Mouse (Mus musculus) MEL (cell line): ENCODE results near the gene Gabbr2. TPM values are rescaled to one million over a fixed set of nuclear protein-coding genes. Genes with fewer than 3 reads are reported as not detected.

Source experiments
- DNase-seq: peaks from one replicate; pipeline ENCODE4 v3.0.0; 2011; ENCODE audit warnings: low read depth, low spot score
- H3K27ac ChIP-seq: 2 replicates; pipeline ENCODE4 v1.5.1; 2012; ENCODE audit warnings: low read depth, mild to moderate bottlenecking, control low read depth, low read length, moderate library complexity; ENCODE audit not compliant: control insufficient read depth
- H3K27me3 ChIP-seq, 2 experiments: fragments of 150-350 bp in 1 of 2; sonication (generic) in 1 of 2; 2 replicates each; pipeline ENCODE4 v1.6.1; 2012; ENCODE audit warnings: low read length in 2 of 2, mild to moderate bottlenecking in 2 of 2, improper control_type of control experiment in 1 of 2, moderate library complexity in 1 of 2; ENCODE audit not compliant: insufficient read depth in 2 of 2, control insufficient read depth in 1 of 2
- H3K36me3 ChIP-seq, 2 experiments: 2 replicates each; pipeline ENCODE4 v1.6.1; 2012 to 2014; ENCODE audit warnings: low read length in 2 of 2, improper control_type of control experiment in 1 of 2, inconsistent platforms in 1 of 2, mild to moderate bottlenecking in 1 of 2; ENCODE audit not compliant: insufficient read depth in 2 of 2, control insufficient read depth in 1 of 2
- H3K4me1 ChIP-seq, 2 experiments: fragments of 150-350 bp in 1 of 2; sonication (generic) in 1 of 2; 2 replicates each; pipeline ENCODE4 v1.6.1; 2012; ENCODE audit warnings: low read length in 2 of 2, improper control_type of control experiment in 1 of 2, mild to moderate bottlenecking in 1 of 2; ENCODE audit not compliant: insufficient read depth in 2 of 2, control insufficient read depth in 1 of 2
- H3K4me3 ChIP-seq, 2 experiments: fragments of 150-350 bp in 1 of 2; sonication (generic) in 1 of 2; 2 replicates each; pipeline ENCODE4 v1.5.1; 2012; ENCODE audit warnings: low read depth in 2 of 2, low read length in 2 of 2, mild to moderate bottlenecking in 2 of 2, moderate library complexity in 2 of 2, control low read depth in 1 of 2, improper control_type of control experiment in 1 of 2; ENCODE audit not compliant: control insufficient read depth in 1 of 2, insufficient read depth in 1 of 2
- H3K79me2 ChIP-seq: 2 replicates; pipeline ENCODE4 v1.6.1; 2012; ENCODE audit warnings: mild to moderate bottlenecking, low read length, moderate library complexity; ENCODE audit not compliant: control insufficient read depth, poor library complexity, insufficient read depth
- H3K9ac ChIP-seq: 2 replicates; pipeline ENCODE4 v1.6.1; 2012; ENCODE audit warnings: low read depth, mild to moderate bottlenecking, control low read depth, low read length, moderate library complexity; ENCODE audit not compliant: control insufficient read depth, poor library complexity, severe bottlenecking
- H3K9me3 ChIP-seq: fragments of 150-350 bp; sonication (generic); replicated peaks from 2 replicates; pipeline ENCODE4 v1.6.1; 2012; ENCODE audit warnings: mild to moderate bottlenecking, low read length, improper control_type of control experiment, moderate library complexity; ENCODE audit not compliant: insufficient read depth
- CHD2 ChIP-seq: IDR thresholded peaks from 2 replicates; pipeline ENCODE4 v1.6.1; 2011; ENCODE audit warnings: low read length, improper control_type of control experiment
- CTCF ChIP-seq, 3 experiments: IDR thresholded peaks in 2 of 3; conservative IDR thresholded peaks in 1 of 3; 2 replicates each; pipeline ENCODE4 v1.5.1; 2011 to 2012; ENCODE audit warnings: low read length in 3 of 3, low read depth in 2 of 3, mild to moderate bottlenecking in 2 of 3, improper control_type of control experiment in 1 of 3, inconsistent platforms in 1 of 3, mixed read lengths in 1 of 3, moderate library complexity in 1 of 3; ENCODE audit not compliant: control insufficient read depth in 1 of 3, insufficient read depth in 1 of 3, poor library complexity in 1 of 3, severe bottlenecking in 1 of 3
- E2F4 ChIP-seq: IDR thresholded peaks from 2 replicates; pipeline ENCODE4 v1.6.1; 2011; ENCODE audit warnings: low read depth, low read length, improper control_type of control experiment, borderline replicate concordance
- ELF1 ChIP-seq: IDR thresholded peaks from 2 replicates; pipeline ENCODE4 v1.6.1; 2014; ENCODE audit warnings: low read depth, mild to moderate bottlenecking, inconsistent platforms, low read length, improper control_type of control experiment, moderate library complexity
- EP300 ChIP-seq, 2 experiments: IDR thresholded peaks; 2 replicates each; pipeline ENCODE4 v1.6.1; 2011; ENCODE audit warnings: improper control_type of control experiment in 2 of 2, low read length in 2 of 2, low read depth in 1 of 2, mild to moderate bottlenecking in 1 of 2
- ETS1 ChIP-seq: IDR thresholded peaks from 2 replicates; pipeline ENCODE4 v1.6.1; 2012; ENCODE audit warnings: low read depth, mild to moderate bottlenecking, inconsistent platforms, low read length, improper control_type of control experiment, moderate library complexity
- GABPA ChIP-seq: IDR thresholded peaks from 2 replicates; pipeline ENCODE4 v1.6.1; 2012; ENCODE audit warnings: low read depth, mild to moderate bottlenecking, inconsistent platforms, low read length, improper control_type of control experiment, moderate library complexity
- GATA1 ChIP-seq: IDR thresholded peaks from 2 replicates; pipeline ENCODE4 v1.6.1; 2011; ENCODE audit warnings: low read depth, low read length, improper control_type of control experiment
- HCFC1 ChIP-seq: IDR thresholded peaks from 2 replicates; pipeline ENCODE4 v1.6.1; 2012; ENCODE audit warnings: low read depth, mild to moderate bottlenecking, inconsistent platforms, low read length, improper control_type of control experiment, moderate library complexity
- JUND ChIP-seq: IDR thresholded peaks from 2 replicates; pipeline ENCODE4 v1.6.1; 2011; ENCODE audit warnings: low read depth, mild to moderate bottlenecking, improper control_type of control experiment, low read length
- MAX ChIP-seq: IDR thresholded peaks from 2 replicates; pipeline ENCODE4 v1.6.1; 2011; ENCODE audit warnings: low read length, improper control_type of control experiment
- MAZ ChIP-seq: IDR thresholded peaks from 2 replicates; pipeline ENCODE4 v1.6.1; 2012; ENCODE audit warnings: low read depth, mild to moderate bottlenecking, inconsistent platforms, low read length, improper control_type of control experiment
- MXI1 ChIP-seq: IDR thresholded peaks from 2 replicates; pipeline ENCODE4 v1.6.1; 2011; ENCODE audit warnings: mild to moderate bottlenecking, low read depth, low read length, improper control_type of control experiment
- MYB ChIP-seq: IDR thresholded peaks from 2 replicates; pipeline ENCODE4 v1.6.1; 2011; ENCODE audit warnings: mild to moderate bottlenecking, low read depth, low read length, improper control_type of control experiment
- MYC ChIP-seq: IDR thresholded peaks from 2 replicates; pipeline ENCODE4 v1.6.1; 2011; ENCODE audit warnings: low read depth, mild to moderate bottlenecking, low read length, improper control_type of control experiment, moderate library complexity
- NRF1 ChIP-seq: IDR thresholded peaks from 2 replicates; pipeline ENCODE4 v1.6.1; 2014; ENCODE audit warnings: low read depth, mild to moderate bottlenecking, inconsistent platforms, low read length, improper control_type of control experiment, moderate library complexity; ENCODE audit not compliant: poor library complexity, insufficient read depth, severe bottlenecking
- POLR2A ChIP-seq, 2 experiments: IDR thresholded peaks; 2 replicates each; pipeline ENCODE4 v1.6.1; 2011 to 2012; ENCODE audit warnings: low read length in 2 of 2, mild to moderate bottlenecking in 2 of 2, control low read depth in 1 of 2, improper control_type of control experiment in 1 of 2, low read depth in 1 of 2, moderate library complexity in 1 of 2; ENCODE audit not compliant: control insufficient read depth in 1 of 2, insufficient read depth in 1 of 2, poor library complexity in 1 of 2
- POLR2AphosphoS2 ChIP-seq: IDR thresholded peaks from 2 replicates; pipeline ENCODE4 v1.6.1; 2011; ENCODE audit warnings: low read length, improper control_type of control experiment
- POLR2AphosphoS5 ChIP-seq: IDR thresholded peaks from 2 replicates; pipeline ENCODE4 v1.6.1; 2012; ENCODE audit warnings: low read depth, borderline replicate concordance, mild to moderate bottlenecking, inconsistent platforms, low read length, moderate library complexity, mixed read lengths
- RCOR1 ChIP-seq: IDR thresholded peaks from 2 replicates; pipeline ENCODE4 v1.6.1; 2012; ENCODE audit warnings: low read depth, mild to moderate bottlenecking, inconsistent platforms, low read length, improper control_type of control experiment
- SIN3A ChIP-seq: IDR thresholded peaks from 2 replicates; pipeline ENCODE4 v1.6.1; 2012; ENCODE audit warnings: low read length, improper control_type of control experiment, inconsistent platforms
- SMC3 ChIP-seq: IDR thresholded peaks from 2 replicates; pipeline ENCODE4 v1.6.1; 2011; ENCODE audit warnings: low read depth, low read length, improper control_type of control experiment
- TAL1 ChIP-seq: IDR thresholded peaks from 2 replicates; pipeline ENCODE4 v1.6.1; 2012; ENCODE audit warnings: mild to moderate bottlenecking, inconsistent platforms, low read length, moderate library complexity, mixed read lengths
- TBP ChIP-seq: IDR thresholded peaks from 2 replicates; pipeline ENCODE4 v1.8.0; 2011; ENCODE audit warnings: low read depth, low read length, improper control_type of control experiment
- TCF12 ChIP-seq: IDR thresholded peaks from 2 replicates; pipeline ENCODE4 v1.6.1; 2014; ENCODE audit warnings: low read depth, mild to moderate bottlenecking, inconsistent platforms, low read length, improper control_type of control experiment, moderate library complexity
- UBTF ChIP-seq: IDR thresholded peaks from 2 replicates; pipeline ENCODE4 v1.6.1; 2012; ENCODE audit warnings: low read depth, mild to moderate bottlenecking, inconsistent platforms, low read length, improper control_type of control experiment, moderate library complexity, borderline replicate concordance; ENCODE audit not compliant: insufficient read depth
- USF1 ChIP-seq: IDR thresholded peaks from 2 replicates; pipeline ENCODE4 v1.6.1; 2014; ENCODE audit warnings: low read depth, mild to moderate bottlenecking, inconsistent platforms, low read length, improper control_type of control experiment, moderate library complexity
- USF2 ChIP-seq, 2 experiments: IDR thresholded peaks; 2 replicates each; pipeline ENCODE4 v1.6.1; 2011 to 2012; ENCODE audit warnings: improper control_type of control experiment in 2 of 2, low read length in 2 of 2, borderline replicate concordance in 1 of 2, inconsistent platforms in 1 of 2, low read depth in 1 of 2, mild to moderate bottlenecking in 1 of 2; ENCODE audit not compliant: insufficient read depth in 1 of 2
- ZC3H11A ChIP-seq: IDR thresholded peaks from 2 replicates; pipeline ENCODE4 v1.6.1; 2012; ENCODE audit warnings: low read depth, mild to moderate bottlenecking, inconsistent platforms, low read length, improper control_type of control experiment
- ZKSCAN1 ChIP-seq: IDR thresholded peaks from 2 replicates; pipeline ENCODE4 v1.6.1; 2012; ENCODE audit warnings: low read depth, mild to moderate bottlenecking, inconsistent platforms, low read length, improper control_type of control experiment, moderate library complexity
- ZMIZ1 ChIP-seq: IDR thresholded peaks from 2 replicates; pipeline ENCODE4 v1.6.1; 2012; ENCODE audit warnings: low read depth, mild to moderate bottlenecking, inconsistent platforms, low read length, improper control_type of control experiment, moderate library complexity
- ZNF384 ChIP-seq: IDR thresholded peaks from 2 replicates; pipeline ENCODE4 v1.6.1; 2012; ENCODE audit warnings: low read depth, mild to moderate bottlenecking, inconsistent platforms, low read length, improper control_type of control experiment
- polyA plus RNA-seq, 2 experiments: library from polyadenylated mRNA; stranded (reverse) in 1 of 2; unstranded in 1 of 2; fragments of >175 nt in 1 of 2; fragments of >200 nt in 1 of 2; gene quantifications; 2 replicates each; pipeline versions ENCODE4 v1.2.1 to v1.2.4; 2012; ENCODE audit warnings: low replicate concordance in 2 of 2, low read depth in 1 of 2; ENCODE audit not compliant: insufficient read length in 2 of 2, insufficient read depth in 1 of 2, missing spikeins in 1 of 2
- total RNA-seq: library from RNA; depleted of rRNA; stranded (reverse); fragments of 300-350 nt; gene quantifications from 2 replicates; pipeline ENCODE4 v1.2.3, GENCODE M21; 2012

The Gabbr2 gene
- total and polyA plus RNA-seq, 3 experiments, result not detected

DNA sequence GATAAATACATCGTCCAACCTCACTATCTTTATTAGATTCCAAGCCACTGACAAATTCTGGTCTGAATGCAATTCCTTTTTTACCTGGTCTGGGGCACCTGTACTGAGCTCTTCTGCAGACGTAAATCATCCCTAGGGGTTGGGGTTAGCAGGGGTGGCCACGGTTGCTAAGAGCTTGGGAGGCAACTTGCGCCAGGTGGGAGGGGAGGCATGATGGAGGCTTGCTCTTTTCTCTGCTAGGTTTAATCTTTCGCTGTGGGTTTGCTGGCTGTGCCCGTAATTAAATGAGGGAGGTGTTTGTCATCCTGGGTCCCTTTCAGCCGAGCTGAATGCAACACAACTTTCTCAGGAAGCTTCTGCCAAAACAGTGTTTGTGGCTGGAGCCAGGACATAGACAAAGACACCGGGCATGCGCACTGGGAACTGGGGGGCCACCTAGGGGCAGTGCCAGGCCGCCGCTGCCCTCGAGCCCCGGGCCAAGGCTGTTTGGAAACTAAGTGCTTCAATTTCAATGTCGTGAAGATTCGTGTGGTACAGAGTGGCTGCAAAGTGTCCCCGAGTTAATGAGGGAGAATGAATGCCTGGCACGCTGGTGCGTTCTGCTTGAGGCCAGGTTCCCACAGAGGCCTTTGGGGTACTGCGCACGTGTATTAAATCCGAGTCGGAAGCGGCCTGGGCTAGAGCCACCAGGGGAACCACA lies 136.8 kb downstream of the Gabbr2 start (continued):
- TF ChIP-seq CHD2 (no peak), GATA1 (no peak), MXI1 (peak; percentile 89), EP300 (IDR thresholded peaks at IDR 0.05; ENCODE audit: low read depth in 1 of 2, low read length in 2 of 2) (no peak), ETS1 (0 out of 2 replicates have a peak, but pooled peaks have one; percentile 12), ZNF384 (no peak), MYB (no peak), MYC (peak; percentile 86; the same call in 1 of the 2 replicates), SIN3A (peak; percentile 64), MAX (peak; percentile 88), ZMIZ1 (no peak), POLR2A (IDR thresholded peaks at IDR 0.05; ENCODE audit: control insufficient read depth in 1 of 2, insufficient read depth in 1 of 2, low read depth in 1 of 2, low read length in 2 of 2, poor library complexity in 1 of 2) (peak; percentile 33 to 57; a peak in 3 of 4 replicates), POLR2AphosphoS2 (peak; percentile 30; the same call in 1 of the 2 replicates), SMC3 (no peak)
- TF ChIP-seq, all 39 proteins: peak for 13

GRCm38 (mm10) chr4:46853852-46854460 lies 137.7 kb downstream of the Gabbr2 start:
- Histone ChIP-seq H3K4me3 (peak overlapping the region; percentile 60 to 76), H3K27ac (peak overlapping the region; percentile 84), H3K36me3 (peaks cover 0 to 27% of the 10 kb centered on the region in 2 experiments; a peak in 2 of 4 replicates), H3K79me2 (peaks cover 19% of the 10 kb centered on the region), H3K4me1 (peaks cover 14 to 24% of the 10 kb centered on the region in 2 experiments), H3K27me3 (no peaks in the 10 kb centered on the region), H3K9ac (peak overlapping the region; percentile 78), H3K9me3 (no peaks in the 10 kb centered on the region)
- peak; percentile 92 for DNase-seq
- peak; percentile 95 to 96 for TF ChIP-seq EP300 (IDR thresholded peaks at IDR 0.05; ENCODE audit: low read depth in 1 of 2, low read length in 2 of 2)
- TF ChIP-seq USF1, result peak; percentile 84
- no peak for TF ChIP-seq CTCF (IDR thresholded peaks at IDR 0.05 in 2 of 3, conservative IDR thresholded peaks at IDR 0.05 in 1 of 3; ENCODE audit: control insufficient read depth in 1 of 3, insufficient read depth in 1 of 3, low read depth in 2 of 3, low read length in 3 of 3, poor library complexity in 1 of 3, severe bottlenecking in 1 of 3)
- no peak for TF ChIP-seq ZKSCAN1
- TF ChIP-seq TCF12, result peak; percentile 96
- TF ChIP-seq HCFC1, result no peak; the same call in 1 of the 2 replicates
- no peak for TF ChIP-seq UBTF
- TF ChIP-seq SIN3A, result peak; percentile 89
- no peak for TF ChIP-seq JUND
- peak; percentile 91 for TF ChIP-seq ZNF384
- peak; percentile 89; the same call in 1 of the 2 replicates for TF ChIP-seq MYC
- peak; percentile 92 for TF ChIP-seq MAZ
- TF ChIP-seq E2F4, result no peak
- TF ChIP-seq USF2 (IDR thresholded peaks at IDR 0.05; ENCODE audit: borderline replicate concordance in 1 of 2, insufficient read depth in 1 of 2, low read depth in 1 of 2, low read length in 2 of 2), result no peak
- peak; percentile 40; the same call in 1 of the 2 replicates for TF ChIP-seq ELF1
- TF ChIP-seq GATA1, result peak; percentile 97
- TF ChIP-seq POLR2AphosphoS2, result peak; percentile 68
- TF ChIP-seq ZC3H11A, result no peak
- peak; percentile 97 for TF ChIP-seq TAL1
- TF ChIP-seq RCOR1, result peak; percentile 80
- peak; percentile 87 for TF ChIP-seq TBP
- TF ChIP-seq MAX, result peak; percentile 62
- TF ChIP-seq ETS1, result peak; percentile 93
- TF ChIP-seq POLR2AphosphoS5, result no peak
- TF ChIP-seq GABPA, result no peak
- no peak for TF ChIP-seq NRF1
- TF ChIP-seq MXI1, result peak; percentile 84
